Mouse (Mus musculus): ENCODE results near the gene Ttc14. TPM values are rescaled to one million over a fixed set of nuclear protein-coding genes. Genes with fewer than 3 reads are reported as not detected.

Gene Ttc14
- polyA plus RNA-seq (2014; fragmentation: Nextera tagmentation; extraction: Ambion mirVana), result 63.0 and 72.4 TPM in 2 replicates

DNA sequence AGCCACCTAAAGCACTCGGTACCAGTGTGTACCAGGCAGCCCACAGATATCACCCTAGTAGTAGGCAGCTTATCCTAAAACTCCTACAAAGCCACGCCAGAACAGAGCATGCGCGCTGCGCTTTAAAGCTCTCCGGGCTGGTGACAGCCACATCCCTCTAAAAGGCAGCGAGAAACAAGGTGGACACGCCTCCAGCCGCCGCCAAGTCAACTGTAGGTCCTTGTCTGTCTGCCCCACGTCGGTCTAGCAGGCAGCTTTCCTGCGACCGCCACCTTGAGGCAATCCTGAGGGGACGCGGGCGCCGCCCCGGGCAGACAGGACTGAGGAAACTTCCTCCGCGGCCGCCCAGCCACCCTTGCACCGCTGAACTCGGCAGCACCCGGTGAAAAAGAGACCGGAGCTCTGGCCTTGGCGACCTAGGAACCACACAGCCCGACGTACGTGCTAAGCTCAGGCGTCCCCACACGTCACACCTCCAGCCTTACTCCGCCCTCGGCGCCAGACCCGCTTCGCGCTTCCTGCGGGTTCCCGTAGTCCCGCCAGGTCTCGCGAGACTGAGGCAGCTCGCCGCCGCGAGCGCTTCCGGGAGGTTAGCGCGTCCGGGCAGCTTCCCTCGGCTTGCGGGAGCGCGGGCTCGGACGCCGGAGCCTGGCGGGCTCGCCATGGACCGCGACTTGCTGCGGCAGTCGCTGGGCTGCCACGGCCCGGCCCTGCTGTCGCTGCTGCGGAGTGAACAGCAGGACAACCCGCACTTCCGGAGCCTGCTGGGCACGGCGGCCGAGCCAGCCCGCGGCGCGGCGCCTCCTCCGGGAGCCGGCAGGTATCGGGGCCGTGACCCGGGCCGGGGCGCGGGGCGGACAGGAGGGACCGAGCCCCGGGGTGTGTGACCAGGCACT is at the start of gene Ttc14:
Gene Ttc14 (plus strand): TSS at position 216 of the 896 bp plus-strand sequence.
- H3K4me1 ChIP-seq (ENCODE audit: control insufficient read depth, insufficient read depth, low read length), result peaks cover 7% of the 10 kb centered on the region; the same call in 1 of the 2 replicates
- H3K27me3 ChIP-seq (ENCODE audit: control insufficient read depth, insufficient read depth, low read length), result no peaks in the 10 kb centered on the region
- peak within 1 kb of the TSS; percentile 99 for H3K27ac ChIP-seq (ENCODE audit: low read depth, low read length)
- under 1% methylated on average over 83 of the region's 90 CpGs for WGBS
- H3K9me3 ChIP-seq (ENCODE audit: control insufficient read depth, low read length), result no peaks in the 10 kb centered on the region
- H3K4me3 ChIP-seq (ENCODE audit: low read length), result peak within 1 kb of the TSS; percentile 96
- H3K9ac ChIP-seq (ENCODE audit: low read depth, low read length), result peak within 1 kb of the TSS; percentile 98
- H3K36me3 ChIP-seq (ENCODE audit: control insufficient read depth, insufficient read depth, low read length), result peaks cover 7% of the 10 kb centered on the region
- peak; percentile 99 for ATAC-seq (ENCODE audit: low FRiP score, low TSS enrichment)
- H3K4me2 ChIP-seq (replicated peaks; ENCODE audit: low read depth, low read length), result peak within 1 kb of the TSS; percentile 65

DNA sequence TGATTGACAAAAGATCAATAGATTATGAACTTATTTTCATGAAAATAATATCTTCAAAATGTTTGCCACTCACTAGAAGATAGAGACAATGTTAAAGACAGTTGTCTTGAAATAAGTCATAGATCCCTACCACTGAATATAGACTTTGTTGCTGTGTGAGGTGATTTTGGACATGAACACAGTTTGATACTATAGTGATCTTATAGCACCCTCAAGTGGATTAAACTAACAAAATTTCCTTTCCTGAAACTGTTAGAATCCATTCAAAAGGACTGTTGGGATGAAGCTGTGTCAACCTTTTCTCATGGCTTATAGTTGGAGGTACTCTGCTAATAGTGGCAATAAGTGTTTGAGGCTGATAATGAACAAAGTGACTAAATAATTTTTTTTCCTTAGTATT is 8.7 kb upstream of the Ttc14 start:
- ATAC-seq (ENCODE audit: low FRiP score, low TSS enrichment), result no peak
- H3K27me3 ChIP-seq (ENCODE audit: control insufficient read depth, insufficient read depth, low read length), result no peaks in the 10 kb centered on the region
- H3K9ac ChIP-seq (ENCODE audit: low read depth, low read length), result no peak overlapping the region
- H3K4me3 ChIP-seq (ENCODE audit: low read length), result no peak overlapping the region
- no peaks in the 10 kb centered on the region for H3K36me3 ChIP-seq (ENCODE audit: control insufficient read depth, insufficient read depth, low read length)
- H3K4me1 ChIP-seq (ENCODE audit: control insufficient read depth, insufficient read depth, low read length), result no peaks in the 10 kb centered on the region
- H3K27ac ChIP-seq (ENCODE audit: low read depth, low read length), result no peak overlapping the region
- no peaks in the 10 kb centered on the region for H3K9me3 ChIP-seq (ENCODE audit: control insufficient read depth, low read length)
- no peak overlapping the region for H3K4me2 ChIP-seq (replicated peaks; ENCODE audit: low read depth, low read length)

- WGBS, result 0% methylated on average over 16 of the region's 16 CpGs
- Histone ChIP-seq H3K27me3 (ENCODE audit: control insufficient read depth, insufficient read depth, low read length) (no peaks in the 10 kb centered on the region), H3K4me3 (ENCODE audit: low read length) (peak overlapping the region; percentile 96), H3K4me2 (replicated peaks; ENCODE audit: low read depth, low read length) (peak overlapping the region; percentile 51), H3K9ac (ENCODE audit: low read depth, low read length) (peak overlapping the region; percentile 98), H3K27ac (ENCODE audit: low read depth, low read length) (peak overlapping the region; percentile 99), H3K4me1 (ENCODE audit: control insufficient read depth, insufficient read depth, low read length) (peaks cover 7% of the 10 kb centered on the region; the same call in 1 of the 2 replicates), H3K36me3 (ENCODE audit: control insufficient read depth, insufficient read depth, low read length) (peaks cover 12% of the 10 kb centered on the region), H3K9me3 (ENCODE audit: control insufficient read depth, low read length) (no peaks in the 10 kb centered on the region)
- peak; percentile 40 for ATAC-seq (ENCODE audit: low FRiP score, low TSS enrichment)
Measured at GRCm38 (mm10) chr3:33800513-33800820, 835 bp downstream of the Ttc14 start.

GRCm38 (mm10) chr3:33807151-33807550 is 7.5 kb downstream of the Ttc14 start:
- no peak overlapping the region for H3K4me2 ChIP-seq (replicated peaks; ENCODE audit: low read depth, low read length)
- H3K36me3 ChIP-seq (ENCODE audit: control insufficient read depth, insufficient read depth, low read length), result peaks cover 55% of the 10 kb centered on the region
- ATAC-seq (ENCODE audit: low FRiP score, low TSS enrichment), result no peak
- H3K9me3 ChIP-seq (ENCODE audit: control insufficient read depth, low read length), result no peaks in the 10 kb centered on the region
- no peak overlapping the region for H3K4me3 ChIP-seq (ENCODE audit: low read length)
- no peak overlapping the region for H3K9ac ChIP-seq (ENCODE audit: low read depth, low read length)
- no peak overlapping the region for H3K27ac ChIP-seq (ENCODE audit: low read depth, low read length)
- H3K4me1 ChIP-seq (ENCODE audit: control insufficient read depth, insufficient read depth, low read length), result no peaks in the 10 kb centered on the region
- H3K27me3 ChIP-seq (ENCODE audit: control insufficient read depth, insufficient read depth, low read length), result no peaks in the 10 kb centered on the region
- WGBS, result 87% methylated on average over 1 of the region's 1 CpGs

GRCm38 (mm10) chr3:33824135-33824946 is 24.7 kb downstream of the Ttc14 start:
- no peaks in the 10 kb centered on the region for H3K36me3 ChIP-seq (ENCODE audit: control insufficient read depth, insufficient read depth, low read length)
- no peaks in the 10 kb centered on the region for H3K9me3 ChIP-seq (ENCODE audit: control insufficient read depth, low read length)
- ATAC-seq (ENCODE audit: low FRiP score, low TSS enrichment), result no peak; the same call in 1 of the 2 replicates
- H3K4me2 ChIP-seq (replicated peaks; ENCODE audit: low read depth, low read length), result no peak overlapping the region
- no peak overlapping the region for H3K27ac ChIP-seq (ENCODE audit: low read depth, low read length)
- H3K4me3 ChIP-seq (ENCODE audit: low read length), result no peak overlapping the region
- 46% methylated on average over 9 of the region's 9 CpGs for WGBS
- H3K9ac ChIP-seq (ENCODE audit: low read depth, low read length), result no peak overlapping the region
- H3K4me1 ChIP-seq (ENCODE audit: control insufficient read depth, insufficient read depth, low read length), result no peaks in the 10 kb centered on the region
- H3K27me3 ChIP-seq (ENCODE audit: control insufficient read depth, insufficient read depth, low read length), result no peaks in the 10 kb centered on the region

GRCm38 (mm10) chr3:33832351-33832750 is 32.7 kb downstream of the Ttc14 start:
- Histone ChIP-seq H3K4me2 (replicated peaks; ENCODE audit: low read depth, low read length) (no peak overlapping the region), H3K4me3 (ENCODE audit: low read length) (no peak overlapping the region), H3K36me3 (ENCODE audit: control insufficient read depth, insufficient read depth, low read length) (no peaks in the 10 kb centered on the region), H3K27ac (ENCODE audit: low read depth, low read length) (no peak overlapping the region), H3K9me3 (ENCODE audit: control insufficient read depth, low read length) (no peaks in the 10 kb centered on the region), H3K27me3 (ENCODE audit: control insufficient read depth, insufficient read depth, low read length) (no peaks in the 10 kb centered on the region), H3K4me1 (ENCODE audit: control insufficient read depth, insufficient read depth, low read length) (no peaks in the 10 kb centered on the region), H3K9ac (ENCODE audit: low read depth, low read length) (no peak overlapping the region)
- no peak for ATAC-seq (ENCODE audit: low FRiP score, low TSS enrichment)
- 84% methylated on average over 10 of the region's 10 CpGs for WGBS

GRCm38 (mm10) chr3:33836576-33836975 is 36.9 kb downstream of the Ttc14 start:
- no peak overlapping the region for H3K4me2 ChIP-seq (replicated peaks; ENCODE audit: low read depth, low read length)
- 91% methylated on average over 13 of the region's 13 CpGs for WGBS
- no peaks in the 10 kb centered on the region for H3K36me3 ChIP-seq (ENCODE audit: control insufficient read depth, insufficient read depth, low read length)
- no peaks in the 10 kb centered on the region for H3K4me1 ChIP-seq (ENCODE audit: control insufficient read depth, insufficient read depth, low read length)
- no peaks in the 10 kb centered on the region for H3K27me3 ChIP-seq (ENCODE audit: control insufficient read depth, insufficient read depth, low read length)
- no peak for ATAC-seq (ENCODE audit: low FRiP score, low TSS enrichment)
- H3K9me3 ChIP-seq (ENCODE audit: control insufficient read depth, low read length), result no peaks in the 10 kb centered on the region
- H3K9ac ChIP-seq (ENCODE audit: low read depth, low read length), result no peak overlapping the region
- H3K27ac ChIP-seq (ENCODE audit: low read depth, low read length), result no peak overlapping the region
- no peak overlapping the region for H3K4me3 ChIP-seq (ENCODE audit: low read length)

DNA sequence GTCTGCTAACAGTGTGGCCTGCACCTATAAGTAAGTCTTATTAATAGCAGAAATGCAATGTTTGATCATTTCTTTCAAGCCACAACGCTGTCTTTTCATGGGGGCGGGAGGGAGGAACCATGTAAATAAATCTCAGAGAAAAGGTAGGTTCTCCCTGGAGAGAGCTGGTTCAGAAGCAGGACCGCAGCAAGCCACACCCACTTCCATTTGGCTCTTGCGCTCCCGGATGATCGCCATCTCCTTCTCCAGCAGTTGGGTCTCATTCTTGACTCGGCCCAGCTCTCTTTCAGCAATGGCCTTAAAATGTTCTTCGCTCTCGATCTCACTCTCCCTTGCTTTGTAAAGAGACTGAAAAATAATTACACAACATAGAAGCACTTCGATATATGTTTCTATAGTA is 39.2 kb downstream of the Ttc14 start:
- H3K9me3 ChIP-seq (ENCODE audit: control insufficient read depth, low read length), result no peaks in the 10 kb centered on the region
- WGBS, result 52% methylated on average over 10 of the region's 10 CpGs
- no peaks in the 10 kb centered on the region for H3K4me1 ChIP-seq (ENCODE audit: control insufficient read depth, insufficient read depth, low read length)
- no peak for ATAC-seq (ENCODE audit: low FRiP score, low TSS enrichment)
- no peak overlapping the region for H3K4me3 ChIP-seq (ENCODE audit: low read length)
- H3K4me2 ChIP-seq (replicated peaks; ENCODE audit: low read depth, low read length), result no peak overlapping the region
- H3K27ac ChIP-seq (ENCODE audit: low read depth, low read length), result no peak overlapping the region
- H3K36me3 ChIP-seq (ENCODE audit: control insufficient read depth, insufficient read depth, low read length), result no peaks in the 10 kb centered on the region
- no peak overlapping the region for H3K9ac ChIP-seq (ENCODE audit: low read depth, low read length)
- H3K27me3 ChIP-seq (ENCODE audit: control insufficient read depth, insufficient read depth, low read length), result no peaks in the 10 kb centered on the region

Data from kidney, embryonic 14.5 days (tissue).